Mouse (Mus musculus) telencephalon, adult 2 months (tissue): Measurements from ENCODE around the gene Zfp944.
"Not testable (repeated sequence)": the region's sequence is repeated elsewhere in the genome, so short reads cannot be mapped to it uniquely, and the experiment has no call there.

ENCODE experiments used
- DNase-seq: peaks from one replicate; pipeline ENCODE4 v3.0.0-alpha.2; 2011; ENCODE audit warnings: low read depth, low spot score

Zfp944 gene

DNA sequence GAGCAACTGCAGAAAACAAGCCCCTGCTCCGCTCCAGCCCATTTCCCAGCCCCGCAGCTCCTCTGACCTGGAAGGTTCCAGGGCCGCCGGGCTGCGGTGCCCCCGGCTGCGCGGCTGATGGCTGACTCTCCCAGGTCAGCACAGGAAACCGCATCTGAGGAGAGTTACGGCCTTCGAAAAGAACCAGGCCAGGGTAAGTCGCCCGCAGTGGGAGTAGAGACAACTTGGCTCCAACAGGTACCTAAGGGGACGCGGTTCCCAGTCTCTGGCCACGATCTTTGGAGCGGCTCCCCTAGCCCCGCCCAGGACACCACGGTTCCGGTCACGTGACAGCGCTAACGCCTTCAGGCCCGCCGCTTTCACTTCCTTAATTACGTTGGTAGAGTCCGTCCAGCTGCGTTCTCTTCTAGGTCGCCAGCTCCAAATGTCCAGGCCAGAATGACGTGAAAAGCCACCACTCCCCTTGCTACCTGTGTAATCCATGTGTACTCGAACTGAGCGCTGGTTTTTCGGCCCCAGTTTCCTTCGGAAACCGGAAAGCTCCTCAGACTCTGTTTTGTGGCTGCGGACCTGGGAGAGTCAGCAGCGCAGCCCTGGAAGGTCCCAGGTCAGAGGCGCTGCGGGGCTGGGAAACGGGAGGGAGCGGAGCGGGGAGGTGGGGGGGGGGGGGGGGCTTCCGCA, at the start of gene Zfp944, which contains the start of gene Zfp758:
Gene Zfp944, minus strand, starts transcription at position 300 of the 681 bp plus-strand sequence.
Gene Zfp758, plus strand, starts transcription at position 353 of the 681 bp plus-strand sequence.
- DNase-seq, result peak; percentile 9

GRCm38 (mm10) chr17:22410756-22411155, 49.6 kb upstream of the Zfp944 start:
- DNase-seq, result no peak

- no peak for DNase-seq
Observed at GRCm38 (mm10) chr17:22363895-22364294, 2.7 kb upstream of the Zfp944 start.

- DNase-seq, result no peak
Observed at GRCm38 (mm10) chr17:22360572-22360971, 628 bp downstream of the Zfp944 start.

- peak; percentile 10 for DNase-seq
Observed at GRCm38 (mm10) chr17:22352794-22353193, 8.4 kb downstream of the Zfp944 start.

- DNase-seq, result not testable (repeated sequence)
Observed at GRCm38 (mm10) chr17:22315247-22315646, 46.0 kb downstream of the Zfp944 start.

GRCm38 (mm10) chr17:22314730-22315226, 46.4 kb downstream of the Zfp944 start, which contains the start of gene CT030661.1:
TSS of gene CT030661.1 (minus strand) at chr17:22314837.
- peak; percentile 99 for DNase-seq

DNA sequence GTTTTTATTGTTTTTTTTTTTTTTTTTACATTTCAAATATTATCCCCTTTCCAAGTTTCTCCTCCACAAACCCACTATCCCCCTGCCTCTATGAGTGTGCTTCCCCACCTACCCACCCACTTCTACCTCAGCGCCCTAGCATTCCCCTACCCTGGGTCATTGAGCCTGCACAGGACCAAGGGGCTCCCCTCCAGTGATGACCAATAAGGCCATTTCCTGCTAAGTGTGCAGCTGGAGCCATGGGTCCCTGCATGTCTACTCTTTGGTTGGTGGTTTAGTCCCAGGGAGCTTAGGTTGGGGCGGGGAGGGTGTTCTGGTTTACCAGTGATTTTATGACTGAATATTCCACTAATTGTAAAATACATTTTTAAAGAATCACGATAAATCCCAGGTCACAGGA, 47.0 kb downstream of the Zfp944 start:
- DNase-seq, result not testable (repeated sequence)
